Mouse (Mus musculus) kidney, postnatal 0 days (tissue): ENCODE data around the gene Col19a1. TPM values are rescaled to one million over a fixed set of nuclear protein-coding genes. Genes with fewer than 3 reads are reported as not detected.

ENCODE experiments used
- ATAC-seq: fragments of 200-750 bp; cut with Nextera tagmentation; replicated peaks from 2 replicates; pipeline ENCODE4 v1.8.0; 2017; ENCODE audit warnings: low read depth, moderate number of reproducible peaks, moderate TSS enrichment, moderate library complexity; ENCODE audit not compliant: low FRiP score
- DNase-seq: peaks from one replicate; pipeline ENCODE4 v3.0.0-alpha.2; 2016; ENCODE audit warnings: low spot score
- H3K27ac ChIP-seq: fragments of 300-500 bp; sonication (generic); 2 replicates; pipeline ENCODE4 v1.5.1; 2014; ENCODE audit warnings: mild to moderate bottlenecking
- H3K27me3 ChIP-seq: fragments of 300-500 bp; sonication (generic); 2 replicates; pipeline ENCODE4 v1.6.1; 2014; ENCODE audit warnings: low read length, mixed read lengths; ENCODE audit not compliant: insufficient read depth
- H3K36me3 ChIP-seq: fragments of 300-500 bp; sonication (generic); 2 replicates; pipeline ENCODE4 v1.6.1; 2014; ENCODE audit warnings: low read length, mixed read lengths; ENCODE audit not compliant: insufficient read depth
- H3K4me1 ChIP-seq: fragments of 300-500 bp; sonication (generic); replicated peaks from 2 replicates; pipeline ENCODE4 v1.6.1; 2014; ENCODE audit warnings: antibody characterized with exemption, low read length, mixed read lengths; ENCODE audit not compliant: insufficient read depth
- H3K4me2 ChIP-seq: fragments of 300-500 bp; sonication (generic); 2 replicates; pipeline ENCODE4 v1.6.1; 2014; ENCODE audit warnings: mild to moderate bottlenecking, low read length, moderate library complexity, mixed read lengths
- H3K4me3 ChIP-seq: fragments of 300-500 bp; sonication (generic); replicated peaks from 2 replicates; pipeline ENCODE4 v1.5.1; 2014; ENCODE audit warnings: low read depth, low read length
- H3K9ac ChIP-seq: fragments of 300-500 bp; sonication (generic); 2 replicates; pipeline ENCODE4 v1.6.1; 2014; ENCODE audit warnings: low read depth, low read length
- H3K9me3 ChIP-seq: fragments of 300-500 bp; sonication (generic); replicated peaks from 2 replicates; pipeline ENCODE4 v1.6.1; 2016; ENCODE audit warnings: low read length, inconsistent platforms, mixed read lengths
- CTCF ChIP-seq: IDR thresholded peaks from 2 replicates; pipeline ENCODE4 v1.5.1; 2016; ENCODE audit warnings: antibody characterized with exemption, low read depth, mild to moderate bottlenecking, moderate library complexity
- WGBS: fragments of 180-500 bp; shearing (Covaris S2); extraction: QIAGEN DNeasy Blood & Tissue Kit; methylation state at CpG from one replicate; pipeline ENCODE4 v1.1.7; 2014; 5-methylcytosine and 5-hydroxymethylcytosine counted together
- polyA plus RNA-seq: library from polyadenylated mRNA; unstranded; fragments of >200 nt; fragmentation: Nextera tagmentation; extraction: Ambion mirVana; gene quantifications from 2 replicates; pipeline ENCODE4 v1.2.1, GENCODE M21; 2015

Col19a1 gene
- polyA plus RNA-seq, 1 experiment from 2014 or later, result 0.16 TPM

DNA sequence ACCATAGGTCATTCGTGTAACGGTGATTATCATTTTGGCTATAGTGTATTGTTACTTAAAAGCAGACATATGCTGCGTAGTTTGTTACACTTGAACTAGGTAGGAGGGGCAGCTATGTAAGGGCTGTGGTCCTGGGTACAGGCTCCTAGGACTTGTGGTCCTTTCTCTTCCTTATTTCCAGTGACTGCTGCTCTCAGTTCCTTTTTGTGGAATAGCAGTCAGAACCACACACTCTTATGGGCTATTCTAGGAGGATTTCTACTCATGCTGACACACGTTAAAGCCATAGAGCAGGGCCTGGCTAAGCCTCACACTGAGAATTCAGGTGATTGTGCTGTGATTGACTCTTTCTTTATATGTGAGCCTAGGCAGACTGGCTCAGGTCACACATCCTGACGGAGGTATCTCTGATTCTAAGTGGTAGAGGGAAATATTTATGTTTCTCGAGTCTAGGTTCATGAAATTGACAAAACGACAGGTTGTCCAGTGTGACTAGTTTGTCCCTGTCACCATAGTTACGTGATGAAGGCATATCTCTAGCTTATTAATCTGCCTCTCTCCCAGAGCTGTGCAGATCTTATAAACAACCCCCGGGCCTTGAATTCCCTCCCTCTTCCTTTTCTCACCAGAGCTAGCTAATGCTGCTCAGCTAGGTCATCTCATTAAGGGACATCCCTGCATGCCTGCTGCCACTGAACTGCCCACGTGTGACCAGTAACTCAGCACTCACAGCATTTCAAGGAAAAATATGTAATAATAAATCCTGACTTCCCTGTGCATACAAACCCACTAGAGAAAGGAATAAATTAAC lies 338.8 kb downstream of the Col19a1 start:
- no peak overlapping the region for H3K4me2 ChIP-seq
- no peak for DNase-seq
- no peak overlapping the region for H3K4me3 ChIP-seq
- no peaks in the 10 kb centered on the region for H3K9me3 ChIP-seq
- 70% methylated on average over 10 of the region's 10 CpGs for whole genome bisulfite sequencing
- no peak for TF ChIP-seq CTCF
- H3K36me3 ChIP-seq, result no peaks in the 10 kb centered on the region
- ATAC-seq, result peak; percentile 36; the same call in 1 of the 2 replicates
- H3K9ac ChIP-seq, result no peak overlapping the region
- no peaks in the 10 kb centered on the region for H3K4me1 ChIP-seq
- no peak overlapping the region for H3K27ac ChIP-seq
- H3K27me3 ChIP-seq, result no peaks in the 10 kb centered on the region

DNA sequence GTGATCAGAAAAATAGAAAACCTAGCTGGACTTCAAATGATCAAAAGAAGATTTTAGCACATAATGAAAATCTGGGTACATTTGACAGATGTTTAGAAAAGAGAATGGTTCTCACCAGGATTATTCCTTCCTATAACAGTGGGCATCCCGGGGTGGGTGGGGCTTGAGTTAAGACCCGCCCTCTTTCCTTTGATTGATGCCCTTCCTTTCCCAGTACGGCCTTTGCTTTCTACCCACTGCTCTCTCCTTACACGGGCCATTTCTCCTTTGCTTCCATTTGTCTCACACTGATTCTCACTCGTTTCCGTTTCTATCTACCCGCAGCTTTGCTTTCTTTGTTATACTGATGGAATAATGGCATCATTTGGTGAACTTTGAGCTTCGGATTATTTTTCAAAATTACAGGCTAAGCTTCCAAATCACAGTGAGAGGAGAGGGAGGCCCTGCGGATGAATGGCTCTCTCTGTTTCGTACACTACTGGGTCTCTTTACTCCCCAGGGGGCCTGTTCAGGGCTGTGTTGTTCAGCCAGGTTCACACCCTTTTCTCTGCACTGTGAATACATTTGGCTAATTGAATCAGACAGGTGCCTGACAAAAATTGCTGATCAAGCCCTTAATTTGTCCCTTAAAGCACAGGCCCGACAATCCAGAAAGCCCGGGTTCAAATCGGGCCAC lies 341.4 kb downstream of the Col19a1 start:
- no peak overlapping the region for H3K4me2 ChIP-seq
- H3K9me3 ChIP-seq, result no peaks in the 10 kb centered on the region
- no peaks in the 10 kb centered on the region for H3K36me3 ChIP-seq
- WGBS, result 61% methylated on average over 13 of the region's 13 CpGs
- H3K27ac ChIP-seq, result no peak overlapping the region
- H3K4me1 ChIP-seq, result no peaks in the 10 kb centered on the region
- no peak for TF ChIP-seq CTCF
- no peak overlapping the region for H3K9ac ChIP-seq
- DNase-seq (no peak), ATAC-seq (0 out of 2 replicates have a peak, but pooled peaks have one; percentile 36)
- H3K4me3 ChIP-seq, result no peak overlapping the region
- no peaks in the 10 kb centered on the region for H3K27me3 ChIP-seq

DNA sequence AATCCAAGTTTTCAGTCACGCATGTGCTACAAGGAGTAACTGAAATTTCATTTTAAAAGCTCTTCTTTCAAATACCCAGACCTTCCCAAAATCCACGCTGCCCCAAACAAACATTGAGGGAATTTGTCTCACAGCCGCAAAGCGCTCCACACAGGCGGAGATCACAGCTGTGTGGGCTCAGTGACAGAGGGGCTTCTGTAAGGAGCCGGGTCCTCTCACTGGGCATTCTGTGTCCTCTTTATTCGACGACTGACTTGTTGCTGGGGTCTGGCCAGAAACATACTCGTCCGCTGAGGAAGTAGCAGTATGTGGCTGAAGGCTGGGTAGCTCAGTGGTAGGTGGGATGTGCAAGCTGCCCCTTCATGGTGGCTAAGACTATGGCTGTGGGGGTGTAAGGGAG lies 342.3 kb downstream of the Col19a1 start:
- no peak for TF ChIP-seq CTCF
- ATAC-seq, result no peak

DNA sequence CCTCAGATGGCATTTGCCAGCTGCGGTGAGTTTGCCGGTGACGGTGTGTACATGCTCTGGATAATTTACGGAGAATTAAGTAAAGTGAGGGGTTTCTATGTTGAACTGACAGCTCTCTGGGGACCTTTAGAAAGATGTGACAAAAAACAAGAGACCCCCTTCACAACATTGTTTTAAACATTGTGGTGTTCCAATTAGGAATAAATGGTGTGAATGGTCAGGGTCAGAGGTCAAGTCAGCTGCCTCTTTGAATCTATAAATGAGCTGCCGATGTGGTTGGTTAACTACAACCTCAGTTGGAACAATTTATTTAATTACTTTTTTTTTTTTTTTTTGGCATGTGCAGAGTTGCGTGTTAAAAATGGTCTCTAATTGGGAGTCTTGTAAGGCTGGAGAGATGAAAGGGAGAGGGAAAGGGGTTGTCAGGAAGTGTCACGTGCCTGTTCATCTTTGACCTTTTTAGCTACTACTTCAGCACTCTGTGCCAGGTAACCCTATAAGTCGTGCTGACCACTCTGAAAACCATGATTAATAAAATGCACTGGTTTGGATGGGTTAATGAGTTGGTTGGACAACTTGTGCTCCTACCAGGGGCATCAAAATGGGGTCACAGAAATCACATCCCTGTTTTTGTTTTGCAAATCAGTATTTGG lies 347.1 kb downstream of the Col19a1 start:
- H3K9ac ChIP-seq, result no peak overlapping the region
- no peak overlapping the region for H3K27ac ChIP-seq
- H3K9me3 ChIP-seq, result no peaks in the 10 kb centered on the region
- no peaks in the 10 kb centered on the region for H3K27me3 ChIP-seq
- no peak overlapping the region for H3K4me2 ChIP-seq
- no peaks in the 10 kb centered on the region for H3K4me1 ChIP-seq
- H3K4me3 ChIP-seq, result no peak overlapping the region
- no peak for TF ChIP-seq CTCF
- ATAC-seq (no peak), DNase-seq (no peak)
- 55% methylated on average over 8 of the region's 8 CpGs for WGBS
- H3K36me3 ChIP-seq, result no peaks in the 10 kb centered on the region

More for the DNA sequence above, 342.3 kb downstream of the Col19a1 start:
- no peaks in the 10 kb centered on the region for H3K36me3 ChIP-seq
- H3K4me3 ChIP-seq, result no peak overlapping the region
- H3K4me2 ChIP-seq, result no peak overlapping the region
- H3K27ac ChIP-seq, result no peak overlapping the region
- H3K9me3 ChIP-seq, result no peaks in the 10 kb centered on the region
- H3K4me1 ChIP-seq, result no peaks in the 10 kb centered on the region
- H3K9ac ChIP-seq, result no peak overlapping the region
- DNase-seq, result no peak
- 88% methylated on average over 10 of the region's 10 CpGs for WGBS
- H3K27me3 ChIP-seq, result no peaks in the 10 kb centered on the region

DNA sequence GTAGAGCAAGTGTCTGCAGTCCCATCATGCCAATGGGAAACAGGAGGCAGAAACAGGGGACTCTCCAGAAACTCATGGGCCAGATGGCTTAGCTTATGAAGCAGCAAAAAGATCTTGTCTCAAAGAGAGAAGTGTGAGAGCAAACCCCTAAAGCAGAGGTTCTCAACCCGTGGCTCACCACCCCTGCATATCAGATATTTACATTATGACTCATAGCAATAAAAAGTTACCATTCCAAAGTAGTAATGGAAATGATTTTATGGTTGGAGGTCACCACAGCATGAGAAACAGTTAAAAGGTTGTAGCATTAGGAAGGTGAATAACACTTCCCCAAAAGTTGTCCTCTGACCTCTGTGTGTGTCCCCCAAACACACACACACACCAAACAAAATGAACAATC lies 350.9 kb downstream of the Col19a1 start:
- Histone ChIP-seq H3K36me3 (no peaks in the 10 kb centered on the region), H3K4me2 (no peak overlapping the region), H3K27ac (no peak overlapping the region), H3K27me3 (no peaks in the 10 kb centered on the region), H3K4me1 (no peaks in the 10 kb centered on the region), H3K4me3 (no peak overlapping the region), H3K9me3 (no peaks in the 10 kb centered on the region), H3K9ac (no peak overlapping the region)
- 50% methylated on average over 1 of the region's 1 CpGs for WGBS
- ATAC-seq (no peak), DNase-seq (no peak)
- no peak for TF ChIP-seq CTCF

DNA sequence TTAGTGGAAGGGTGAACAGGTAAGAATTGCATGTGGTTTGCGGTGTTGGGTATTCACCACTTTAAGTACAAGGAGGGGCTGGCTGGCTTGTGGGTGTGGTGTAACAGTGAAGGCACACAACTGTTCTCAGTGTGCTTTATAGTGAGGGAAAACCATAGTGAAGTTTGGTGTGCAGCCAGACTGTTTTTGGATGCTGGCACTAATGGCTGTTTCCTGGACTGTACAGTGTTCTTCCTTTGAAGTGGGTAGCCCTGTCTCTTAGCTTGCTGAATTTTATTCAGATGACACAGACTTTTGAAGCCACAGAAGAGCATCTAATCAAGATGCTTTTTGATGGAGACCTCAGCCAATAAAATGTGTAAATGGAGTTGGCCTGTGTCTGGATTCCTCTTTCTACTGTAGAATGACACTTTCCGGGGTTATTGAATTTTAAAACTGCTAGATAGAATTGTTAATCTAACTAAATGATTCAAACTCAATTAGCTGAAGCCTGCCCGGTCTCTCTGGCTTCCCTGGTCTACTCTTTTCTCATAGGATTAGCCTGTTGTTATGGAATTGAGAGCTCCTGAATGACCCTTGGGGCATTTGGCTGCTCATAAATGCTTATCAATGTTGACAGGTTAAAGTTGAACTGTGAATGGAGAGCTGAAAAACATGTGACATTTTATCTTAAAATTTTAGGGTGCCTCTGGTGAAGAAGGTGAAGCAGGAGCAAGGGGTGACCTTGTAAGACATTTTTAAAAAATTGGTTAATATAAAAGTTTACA lies 355.6 kb downstream of the Col19a1 start:
- Histone ChIP-seq H3K4me3 (no peak overlapping the region), H3K9ac (no peak overlapping the region), H3K27me3 (no peaks in the 10 kb centered on the region), H3K4me1 (no peaks in the 10 kb centered on the region), H3K27ac (no peak overlapping the region), H3K36me3 (no peaks in the 10 kb centered on the region), H3K4me2 (no peak overlapping the region), H3K9me3 (no peaks in the 10 kb centered on the region)
- no peak for ATAC-seq
- TF ChIP-seq CTCF, result no peak
- WGBS, result 80% methylated on average over 3 of the region's 3 CpGs
- no peak for DNase-seq
